31 mouse cellular contexts compared by ENCODE assay signal in the genomic region with DNA sequence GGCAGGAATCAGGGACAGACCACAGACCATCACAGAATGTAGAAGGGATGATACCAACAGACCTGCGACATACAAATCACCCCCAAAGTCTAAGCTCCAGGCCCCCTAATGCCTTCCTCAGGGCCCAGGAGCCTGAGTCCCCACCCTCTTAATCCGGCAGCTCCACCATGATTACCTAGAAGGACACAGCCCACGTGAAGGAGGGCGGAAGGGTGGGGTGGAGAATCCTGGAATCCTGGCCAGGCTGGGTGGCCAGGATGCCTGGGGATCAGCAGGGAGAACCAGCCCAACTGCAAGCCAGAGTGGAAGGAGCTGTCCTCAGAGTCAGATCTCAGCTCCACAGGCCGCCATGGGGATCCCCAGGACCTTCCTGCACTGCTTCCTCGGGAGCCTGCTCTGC. TPM values are rescaled to one million over a fixed set of nuclear protein-coding genes. Genes with fewer than 3 reads are reported as not detected.
A peak's percentile ranks its signal among the peaks of the same experiment; 100 is the strongest.
DNase-seq lines count a peak whose midpoint lies in the region; ATAC-seq and TF ChIP-seq lines count a peak whose summit lies in the region.
"Had no signal": no experiment of that assay in that cellular context is flagged by ENCODE, and none has a peak within 500 bp of the region (broad histone marks: within the 10 kb centered on the region; RNA-seq: fewer than 3 reads in every experiment).

A gene (plus strand): TSS at position 301 of the 400 bp plus-strand sequence.

- no peak for TF ChIP-seq CTCF in E14TG2a.4 (conservative IDR thresholded peaks at IDR 0.05; ENCODE audit: low read length)
- TF ChIP-seq CTCF in forebrain, postnatal 0 days (IDR thresholded peaks at IDR 0.05; ENCODE audit: low read depth): no peak

- no peak within 1 kb of the TSS for H3K9ac ChIP-seq in limb, embryonic 15.5 days
- H3K9ac ChIP-seq in forebrain, postnatal 0 days: no peak within 1 kb of the TSS
- H3K9ac ChIP-seq: embryonic facial prominence, embryonic 12.5 days; forebrain, embryonic 13.5 days; heart, embryonic 13.5 days; hindbrain, embryonic 15.5 days; intestine, embryonic 15.5 days had no signal

- no peak within 1 kb of the TSS for H3K4me3 ChIP-seq in limb, embryonic 15.5 days
- no peak within 1 kb of the TSS for H3K4me3 ChIP-seq in limb, embryonic 10.5 days
- 0 out of 2 replicates have a peak within 1 kb of the TSS, but pooled peaks have one; percentile 20 for H3K4me3 ChIP-seq in E14TG2a.4 (replicated peaks; ENCODE audit: low read length)
- H3K4me3 ChIP-seq in forebrain, postnatal 0 days (ENCODE audit: low read depth, low read length): no peak within 1 kb of the TSS
- H3K4me3 ChIP-seq: embryonic facial prominence, embryonic 12.5 days; erythroblast, embryonic 14.5 days; forebrain, embryonic 10.5 days; forebrain, embryonic 13.5 days; heart, embryonic 13.5 days; hindbrain, embryonic 15.5 days; intestine, embryonic 15.5 days had no signal

- no peak for ATAC-seq in limb, embryonic 15.5 days (ENCODE audit: insufficient number of reproducible peaks, low FRiP score, low TSS enrichment, low read depth)
- 0 out of 2 replicates have a peak, but pooled peaks have one; percentile 15 for ATAC-seq in erythroid progenitor cell, adult 5-6 weeks (replicated peaks; ENCODE audit: low FRiP score, poor library complexity, severe bottlenecking)
- no peak for ATAC-seq in forebrain, postnatal 0 days
- ATAC-seq: activated CD4-positive, CD25-positive, alpha-beta regulatory T cell, adult 4 months; CD4-positive, CD25-positive, alpha-beta regulatory T cell, adult 4 months; forebrain, embryonic 13.5 days; forebrain, embryonic 16.5 days; intestine, embryonic 15.5 days had no signal

- H3K27ac ChIP-seq in limb, embryonic 15.5 days: no peak within 1 kb of the TSS
- no peak within 1 kb of the TSS for H3K27ac ChIP-seq in limb, embryonic 10.5 days
- H3K27ac ChIP-seq in forebrain, postnatal 0 days (ENCODE audit: low read depth, low read length): no peak within 1 kb of the TSS
- H3K27ac ChIP-seq: embryonic facial prominence, embryonic 12.5 days; forebrain, embryonic 10.5 days; forebrain, embryonic 13.5 days; heart, embryonic 13.5 days; hindbrain, embryonic 15.5 days; intestine, embryonic 15.5 days had no signal

- DNase-seq in limb, embryonic 10.5 days (ENCODE audit: low spot score): no peak
- DNase-seq in cerebellum, adult 18-20 months: no peak
- no peak for DNase-seq in forebrain, postnatal 0 days
- DNase-seq: adrenal gland, adult 8-10 months; adrenal gland, postnatal 25 days; cerebellum, adult 11-12 months; cerebellum, adult 9-10 months; cerebellum, postnatal 14 days; gastrocnemius, postnatal 25 days; heart, adult 18-20 months; heart, postnatal 14 days; heart, postnatal 4 days had no signal

- H3K4me2 ChIP-seq in limb, embryonic 15.5 days: no peak within 1 kb of the TSS
- H3K4me2 ChIP-seq in forebrain, postnatal 0 days (ENCODE audit: low read depth): no peak within 1 kb of the TSS
- H3K4me2 ChIP-seq: embryonic facial prominence, embryonic 12.5 days; forebrain, embryonic 13.5 days; heart, embryonic 13.5 days; hindbrain, embryonic 15.5 days; intestine, embryonic 15.5 days had no signal

- 36% methylated on average over 6 of the region's 6 CpGs for WGBS in limb, embryonic 15.5 days
- 48% methylated on average over 6 of the region's 6 CpGs for WGBS in limb, embryonic 10.5 days
- 42% methylated on average over 6 of the region's 6 CpGs for WGBS in forebrain, postnatal 0 days

- H3K4me1 ChIP-seq in limb, embryonic 15.5 days: no peaks in the 10 kb centered on the region
- no peaks in the 10 kb centered on the region for H3K4me1 ChIP-seq in limb, embryonic 10.5 days
- H3K4me1 ChIP-seq in E14TG2a.4 (replicated peaks; ENCODE audit: low read depth, low read length): peaks cover 15% of the 10 kb centered on the region
- no peaks in the 10 kb centered on the region for H3K4me1 ChIP-seq in forebrain, postnatal 0 days (ENCODE audit: insufficient read depth)
- H3K4me1 ChIP-seq: embryonic facial prominence, embryonic 12.5 days; forebrain, embryonic 10.5 days; forebrain, embryonic 13.5 days; heart, embryonic 13.5 days; hindbrain, embryonic 15.5 days; intestine, embryonic 15.5 days had no signal

- no peaks in the 10 kb centered on the region for H3K9me3 ChIP-seq in limb, embryonic 15.5 days
- H3K9me3 ChIP-seq in limb, embryonic 10.5 days (replicated peaks): no peaks in the 10 kb centered on the region
- H3K9me3 ChIP-seq in E14TG2a.4 (ENCODE audit: low read length): no peaks in the 10 kb centered on the region
- no peaks in the 10 kb centered on the region for H3K9me3 ChIP-seq in forebrain, postnatal 0 days (ENCODE audit: low read length)
- H3K9me3 ChIP-seq: embryonic facial prominence, embryonic 12.5 days; forebrain, embryonic 10.5 days; forebrain, embryonic 13.5 days; heart, embryonic 13.5 days; hindbrain, embryonic 15.5 days; intestine, embryonic 15.5 days had no signal

- H3K36me3 ChIP-seq in limb, embryonic 15.5 days: no peaks in the 10 kb centered on the region
- no peaks in the 10 kb centered on the region for H3K36me3 ChIP-seq in limb, embryonic 10.5 days
- H3K36me3 ChIP-seq in E14TG2a.4 (ENCODE audit: insufficient read depth, low read length): no peaks in the 10 kb centered on the region
- H3K36me3 ChIP-seq in forebrain, postnatal 0 days (ENCODE audit: insufficient read depth): no peaks in the 10 kb centered on the region
- H3K36me3 ChIP-seq: embryonic facial prominence, embryonic 12.5 days; forebrain, embryonic 10.5 days; heart, embryonic 13.5 days; hindbrain, embryonic 15.5 days; intestine, embryonic 15.5 days had no signal

- 0 out of 2 replicates have a peak, but pooled peaks cover 9% of the 10 kb centered on the region for H3K27me3 ChIP-seq in limb, embryonic 15.5 days
- peaks cover 9% of the 10 kb centered on the region; the same call in 1 of the 2 replicates for H3K27me3 ChIP-seq in limb, embryonic 10.5 days (ENCODE audit: low read depth, poor library complexity, severe bottlenecking)
- peaks cover 44% of the 10 kb centered on the region for H3K27me3 ChIP-seq in E14TG2a.4 (ENCODE audit: insufficient read depth, low read length)
- no peaks in the 10 kb centered on the region for H3K27me3 ChIP-seq in forebrain, postnatal 0 days (ENCODE audit: insufficient read depth, low read length)
- H3K27me3 ChIP-seq: hindbrain, embryonic 15.5 days; intestine, embryonic 15.5 days had no signal

RNA-seq across cellular contexts. Expression of the gene that starts here (rescaled TPM):
- polyA plus RNA-seq in limb, embryonic 15.5 days (2015; fragmentation: Nextera tagmentation; extraction: Ambion mirVana): 55.8 and 59.7 TPM in 2 replicates
- not detected in 2 replicates for polyA plus RNA-seq in limb, embryonic 10.5 days (2016; fragmentation: Nextera tagmentation; extraction: Ambion mirVana)
- not detected in 2 replicates for total RNA-seq in erythroid progenitor cell, adult 5-6 weeks (2015; ENCODE audit: low replicate concordance)
- total RNA-seq in erythroid progenitor cell, adult 5-6 weeks (2017; ENCODE audit: low replicate concordance): not detected in 2 replicates
- total RNA-seq in forebrain, postnatal 0 days (2014; rRNA removed): not detected in 2 replicates
- polyA plus RNA-seq in forebrain, postnatal 0 days (2015; fragmentation: Nextera tagmentation; extraction: Ambion mirVana): not detected in 2 replicates
- total RNA-seq: adrenal gland, adult 8-10 months; adrenal gland, postnatal 25 days; ES-E14; gastrocnemius, adult 8-10 months; gastrocnemius, postnatal 25 days; heart, adult 18-20 months; heart, postnatal 14 days; heart, postnatal 4 days had no signal
- polyA plus RNA-seq: activated CD4-positive, CD25-positive, alpha-beta regulatory T cell, adult 4 months; C2C12; embryonic facial prominence, embryonic 12.5 days; erythroblast, embryonic 14.5 days; forebrain, embryonic 10.5 days; forebrain, embryonic 13.5 days; forebrain, embryonic 16.5 days; frontal cortex, adult 2 months; heart, embryonic 13.5 days; heart, embryonic 16.5 days; hindbrain, embryonic 11.5 days; hindbrain, embryonic 15.5 days; intestine, embryonic 15.5 days had no signal

Comparison
In these comparisons a context has a peak if more than half of its experiments do, and no peak if none do; other contexts are left out.
1. RNA of the gene that starts here (polyA plus RNA-seq): 55.8 to 59.7 TPM in limb, embryonic 15.5 days; not detected in limb, embryonic 10.5 days and not detected in forebrain, postnatal 0 days; every median in the first group is over 10 times any median in the second.
2. Peak in ATAC-seq in erythroid progenitor cell, adult 5-6 weeks; RNA of the gene not detected or under 1 TPM.